Mouse (Mus musculus) 3134 (cell line): ENCODE measurements around the gene Abcg8.
A peak's percentile ranks its signal among the peaks of the same experiment; 100 is the strongest.

ENCODE experiments used
- DNase-seq: peaks from one replicate; pipeline ENCODE4 v3.0.0-alpha.2; 2011; ENCODE audit warnings: low spot score; ENCODE audit not compliant: insufficient read length; ENCODE audit errors: extremely low read depth

Abcg8 gene

GRCm38 (mm10) chr17:84675951-84676366 lies at the start of gene Abcg8:
Gene Abcg8, plus strand, starts transcription at chr17:84676302.
- DNase-seq = peak; percentile 13

- no peak for DNase-seq
Measured at GRCm38 (mm10) chr17:84626857-84627305, 49.2 kb upstream of the Abcg8 start.

GRCm38 (mm10) chr17:84627721-84628120 lies 48.4 kb upstream of the Abcg8 start:
- DNase-seq = no peak

- no peak for DNase-seq
Measured at GRCm38 (mm10) chr17:84628611-84629010, 47.5 kb upstream of the Abcg8 start.

GRCm38 (mm10) chr17:84631836-84632235 lies 44.3 kb upstream of the Abcg8 start:
- no peak for DNase-seq

GRCm38 (mm10) chr17:84633443-84633842 lies 42.7 kb upstream of the Abcg8 start:
- no peak for DNase-seq

- no peak for DNase-seq
Measured at GRCm38 (mm10) chr17:84636328-84636727, 39.8 kb upstream of the Abcg8 start.

GRCm38 (mm10) chr17:84637971-84638370 lies 38.1 kb upstream of the Abcg8 start:
- no peak for DNase-seq

- DNase-seq = no peak
Measured at GRCm38 (mm10) chr17:84639796-84640378, 36.2 kb upstream of the Abcg8 start.

- DNase-seq = no peak
Measured at GRCm38 (mm10) chr17:84641893-84642292, 34.2 kb upstream of the Abcg8 start.

GRCm38 (mm10) chr17:84642324-84642723 lies 33.8 kb upstream of the Abcg8 start:
- DNase-seq = no peak

GRCm38 (mm10) chr17:84644292-84645050 lies 31.6 kb upstream of the Abcg8 start:
- DNase-seq = no peak

- DNase-seq = no peak
Measured at GRCm38 (mm10) chr17:84645119-84645518, 31.0 kb upstream of the Abcg8 start.

GRCm38 (mm10) chr17:84645894-84646293 lies 30.2 kb upstream of the Abcg8 start:
- DNase-seq = no peak

GRCm38 (mm10) chr17:84646477-84646876 lies 29.6 kb upstream of the Abcg8 start:
- no peak for DNase-seq

- no peak for DNase-seq
Measured at GRCm38 (mm10) chr17:84647630-84648029, 28.5 kb upstream of the Abcg8 start.

GRCm38 (mm10) chr17:84650302-84651017 lies 25.6 kb upstream of the Abcg8 start:
- no peak for DNase-seq

GRCm38 (mm10) chr17:84653544-84653943 lies 22.6 kb upstream of the Abcg8 start:
- DNase-seq = no peak

- DNase-seq = no peak
Measured at GRCm38 (mm10) chr17:84656205-84656604, 19.9 kb upstream of the Abcg8 start.

GRCm38 (mm10) chr17:84656653-84657421 lies 19.3 kb upstream of the Abcg8 start:
- DNase-seq = no peak

- DNase-seq = no peak
Measured at GRCm38 (mm10) chr17:84657422-84657732, 18.7 kb upstream of the Abcg8 start.
